Mouse (Mus musculus) embryonic facial prominence, embryonic 12.5 days (tissue): ENCODE results near the gene Car14. TPM values are rescaled to one million over a fixed set of nuclear protein-coding genes. Genes with fewer than 3 reads are reported as not detected.
A peak's percentile ranks its signal among the peaks of the same experiment; 100 is the strongest.
"Not testable (repeated sequence)": the region's sequence is repeated elsewhere in the genome, so short reads cannot be mapped to it uniquely, and the experiment has no call there.

ENCODE experiments used
- ATAC-seq: fragments of 200-750 bp; cut with Nextera tagmentation; 2 replicates; pipeline ENCODE4 v1.8.0; 2017; ENCODE audit not compliant: insufficient number of reproducible peaks, insufficient read depth, low FRiP score, low TSS enrichment
- H3K27ac ChIP-seq: fragments of 300-500 bp; sonication (generic); 2 replicates; pipeline ENCODE4 v1.5.1; 2016; ENCODE audit warnings: mild to moderate bottlenecking
- H3K27me3 ChIP-seq: fragments of 300-500 bp; sonication (generic); 2 replicates; pipeline ENCODE4 v1.6.1; 2016; ENCODE audit warnings: mild to moderate bottlenecking, moderate library complexity
- H3K36me3 ChIP-seq: fragments of 300-500 bp; sonication (generic); 2 replicates; pipeline ENCODE4 v1.6.1; 2016; ENCODE audit warnings: mild to moderate bottlenecking
- H3K4me1 ChIP-seq: fragments of 300-500 bp; sonication (generic); 2 replicates; pipeline ENCODE4 v1.6.1; 2016
- H3K4me2 ChIP-seq: fragments of 300-500 bp; sonication (generic); replicated peaks from 2 replicates; pipeline ENCODE4 v1.6.1; 2016; ENCODE audit warnings: mild to moderate bottlenecking, moderate library complexity
- H3K4me3 ChIP-seq: fragments of 300-500 bp; sonication (generic); 2 replicates; pipeline ENCODE4 v1.5.1; 2016; ENCODE audit warnings: mild to moderate bottlenecking
- H3K9ac ChIP-seq: fragments of 300-500 bp; sonication (generic); 2 replicates; pipeline ENCODE4 v1.6.1; 2016; ENCODE audit warnings: mild to moderate bottlenecking, moderate library complexity
- H3K9me3 ChIP-seq: fragments of 300-500 bp; sonication (generic); 2 replicates; pipeline ENCODE4 v1.6.1; 2016; ENCODE audit warnings: mild to moderate bottlenecking, moderate library complexity
- WGBS: fragments of 180-500 bp; shearing (Covaris S2); methylation state at CpG from one replicate; pipeline ENCODE4 v1.1.7; 2016; 5-methylcytosine and 5-hydroxymethylcytosine counted together
- polyA plus RNA-seq: library from polyadenylated mRNA; unstranded; fragments of >200 nt; fragmentation: Nextera tagmentation; extraction: Ambion mirVana; gene quantifications from 2 replicates; pipeline ENCODE4 v1.2.1, GENCODE M21; 2016

Car14 gene
- polyA plus RNA-seq, 1 experiment from 2014 or later = 36.4 TPM

GRCm38 (mm10) chr3:95901616-95902372 is 2.7 kb downstream of the Car14 start:
- Histone ChIP-seq H3K4me2 (peak overlapping the region; percentile 87), H3K4me1 (peaks cover 36% of the 10 kb centered on the region), H3K36me3 (peaks cover 13% of the 10 kb centered on the region), H3K27ac (peak overlapping the region; percentile 36; the same call in 1 of the 2 replicates), H3K4me3 (no peak overlapping the region), H3K9ac (0 out of 2 replicates have a peak overlapping the region, but pooled peaks have one; percentile 24), H3K9me3 (no peaks in the 10 kb centered on the region), H3K27me3 (no peaks in the 10 kb centered on the region)
- ATAC-seq = no peak
- 53% methylated on average over 9 of the region's 9 CpGs for WGBS

- H3K9me3 ChIP-seq = no peaks in the 10 kb centered on the region
- H3K27ac ChIP-seq = no peak overlapping the region
- H3K9ac ChIP-seq = no peak overlapping the region
- ATAC-seq = no peak
- WGBS = 73% methylated on average over 13 of the region's 13 CpGs
- peaks cover 13% of the 10 kb centered on the region for H3K36me3 ChIP-seq
- H3K4me2 ChIP-seq = no peak overlapping the region
- no peaks in the 10 kb centered on the region for H3K27me3 ChIP-seq
- no peak overlapping the region for H3K4me3 ChIP-seq
- peaks cover 35% of the 10 kb centered on the region for H3K4me1 ChIP-seq
Observed at GRCm38 (mm10) chr3:95899800-95900524, 4.5 kb downstream of the Car14 start.

GRCm38 (mm10) chr3:95895501-95895900 is 9.0 kb downstream of the Car14 start:
- not testable (repeated sequence) for H3K4me3 ChIP-seq, H3K4me2 ChIP-seq, H3K9me3 ChIP-seq, ATAC-seq, H3K9ac ChIP-seq, H3K27me3 ChIP-seq, H3K27ac ChIP-seq
- Histone ChIP-seq H3K4me1 (peaks cover 25% of the 10 kb centered on the region), H3K36me3 (peaks cover 13% of the 10 kb centered on the region)
- 81% methylated on average over 7 of the region's 7 CpGs for WGBS

GRCm38 (mm10) chr3:95894317-95895160 is 10.0 kb downstream of the Car14 start:
- H3K27ac ChIP-seq = peak overlapping the region; percentile 20; the same call in 1 of the 2 replicates
- H3K4me2 ChIP-seq = peak overlapping the region; percentile 88
- peaks cover 25% of the 10 kb centered on the region for H3K4me1 ChIP-seq
- WGBS = 14% methylated on average over 16 of the region's 16 CpGs
- peaks cover 13% of the 10 kb centered on the region for H3K36me3 ChIP-seq
- peak overlapping the region; percentile 55 for H3K4me3 ChIP-seq
- ATAC-seq = no peak
- H3K9me3 ChIP-seq = no peaks in the 10 kb centered on the region
- no peaks in the 10 kb centered on the region for H3K27me3 ChIP-seq
- peak overlapping the region; percentile 64 for H3K9ac ChIP-seq

- not testable (repeated sequence) for H3K9me3 ChIP-seq, H3K27me3 ChIP-seq
- peaks cover 13% of the 10 kb centered on the region for H3K36me3 ChIP-seq
- 0% methylated on average over 32 of the region's 43 CpGs for WGBS
- H3K27ac ChIP-seq = peak within 1 kb of the TSS; percentile 76
- H3K4me3 ChIP-seq = peak within 1 kb of the TSS; percentile 55
- H3K9ac ChIP-seq = peak within 1 kb of the TSS; percentile 64
- peak; percentile 94 for ATAC-seq
- H3K4me1 ChIP-seq = peaks cover 25% of the 10 kb centered on the region
- H3K4me2 ChIP-seq = peak within 1 kb of the TSS; percentile 88
Observed at GRCm38 (mm10) chr3:95893606-95894316, 10.7 kb downstream of the Car14 start, which contains the start of gene Aph1a. Aph1a (plus strand) TSS chr3:95893969.

- no peak for ATAC-seq
- Histone ChIP-seq H3K4me2 (peak overlapping the region; percentile 54), H3K9me3 (no peaks in the 10 kb centered on the region), H3K4me1 (peaks cover 25% of the 10 kb centered on the region), H3K4me3 (peak overlapping the region; percentile 55), H3K27me3 (no peaks in the 10 kb centered on the region), H3K9ac (peak overlapping the region; percentile 8; the same call in 1 of the 2 replicates), H3K27ac (peak overlapping the region; percentile 76), H3K36me3 (peaks cover 8% of the 10 kb centered on the region)
- 20% methylated on average over 7 of the region's 7 CpGs for WGBS
Observed at GRCm38 (mm10) chr3:95893126-95893525, 11.4 kb downstream of the Car14 start.

GRCm38 (mm10) chr3:95892066-95893052 is 12.1 kb downstream of the Car14 start:
- Histone ChIP-seq H3K36me3 (peaks cover 4% of the 10 kb centered on the region; the same call in 1 of the 2 replicates), H3K9ac (peak overlapping the region; percentile 31; the same call in 1 of the 2 replicates), H3K4me2 (peak overlapping the region; percentile 36), H3K27me3 (no peaks in the 10 kb centered on the region), H3K27ac (peak overlapping the region; percentile 69), H3K4me3 (peak overlapping the region; percentile 19), H3K4me1 (peaks cover 25% of the 10 kb centered on the region), H3K9me3 (no peaks in the 10 kb centered on the region)
- no peak for ATAC-seq
- 33% methylated on average over 11 of the region's 11 CpGs for WGBS

- Histone ChIP-seq H3K4me1 (peaks cover 25% of the 10 kb centered on the region), H3K36me3 (peaks cover 6% of the 10 kb centered on the region; the same call in 1 of the 2 replicates), H3K9ac (peak within 1 kb of the TSS; percentile 31), H3K4me3 (peak within 1 kb of the TSS; percentile 19), H3K9me3 (no peaks in the 10 kb centered on the region), H3K27ac (peak within 1 kb of the TSS; percentile 69), H3K27me3 (no peaks in the 10 kb centered on the region), H3K4me2 (peak within 1 kb of the TSS; percentile 36)
- ATAC-seq = no peak
- WGBS = 27% methylated on average over 12 of the region's 12 CpGs
Observed at GRCm38 (mm10) chr3:95891211-95892065, 13.1 kb downstream of the Car14 start, which contains the start of gene BC028528. BC028528 (minus strand) TSS chr3:95892005.

- Histone ChIP-seq H3K27me3 (no peaks in the 10 kb centered on the region), H3K4me3 (no peak overlapping the region), H3K9ac (no peak overlapping the region), H3K9me3 (no peaks in the 10 kb centered on the region), H3K4me1 (peaks cover 16% of the 10 kb centered on the region), H3K36me3 (peaks cover 6% of the 10 kb centered on the region; the same call in 1 of the 2 replicates), H3K27ac (no peak overlapping the region), H3K4me2 (no peak overlapping the region)
- 27% methylated on average over 3 of the region's 3 CpGs for WGBS
- ATAC-seq = no peak
Observed at GRCm38 (mm10) chr3:95889664-95890063, 14.8 kb downstream of the Car14 start.
